Mouse (Mus musculus) kidney, embryonic 14.5 days (tissue): ENCODE measurements at regions not wholly inside any gene's neighbourhood (a gene's known extent, or its start where the extent isn't known, plus 50 kb on each side); places are given as distances from the start of the nearest gene placed in this dataset.

ENCODE experiments used
- ATAC-seq: fragments of 200-750 bp; cut with Nextera tagmentation; 2 replicates; pipeline ENCODE4 v1.8.0; 2017; ENCODE audit warnings: moderate number of reproducible peaks, mild to moderate bottlenecking, moderate TSS enrichment, moderate library complexity; ENCODE audit not compliant: low FRiP score, low TSS enrichment
- H3K27ac ChIP-seq: fragments of 300-500 bp; sonication (generic); 2 replicates; pipeline ENCODE4 v1.5.1; 2014; ENCODE audit warnings: low read depth, mild to moderate bottlenecking, low read length, moderate library complexity, mixed read lengths
- H3K27me3 ChIP-seq: fragments of 300-500 bp; sonication (generic); 2 replicates; pipeline ENCODE4 v1.6.1; 2014; ENCODE audit warnings: mild to moderate bottlenecking, low read length; ENCODE audit not compliant: control insufficient read depth, insufficient read depth
- H3K36me3 ChIP-seq: fragments of 300-500 bp; sonication (generic); 2 replicates; pipeline ENCODE4 v1.6.1; 2014; ENCODE audit warnings: low read length, mixed read lengths; ENCODE audit not compliant: control insufficient read depth, insufficient read depth
- H3K4me1 ChIP-seq: fragments of 300-500 bp; sonication (generic); 2 replicates; pipeline ENCODE4 v1.6.1; 2014; ENCODE audit warnings: low read length, mixed read lengths; ENCODE audit not compliant: control insufficient read depth, insufficient read depth
- H3K4me2 ChIP-seq: fragments of 300-500 bp; sonication (generic); replicated peaks from 2 replicates; pipeline ENCODE4 v1.6.1; 2014; ENCODE audit warnings: low read depth, mild to moderate bottlenecking, low read length
- H3K4me3 ChIP-seq: fragments of 300-500 bp; sonication (generic); 2 replicates; pipeline ENCODE4 v1.5.1; 2014; ENCODE audit warnings: mild to moderate bottlenecking, low read length
- H3K9ac ChIP-seq: fragments of 300-500 bp; sonication (generic); 2 replicates; pipeline ENCODE4 v1.6.1; 2014; ENCODE audit warnings: low read depth, mild to moderate bottlenecking, low read length, moderate library complexity
- H3K9me3 ChIP-seq: fragments of 300-500 bp; sonication (generic); 2 replicates; pipeline ENCODE4 v1.6.1; 2016; ENCODE audit warnings: low read length; ENCODE audit not compliant: control insufficient read depth
- WGBS: fragments of 180-500 bp; shearing (Covaris S2); extraction: QIAGEN DNeasy Blood & Tissue Kit; methylation state at CpG from one replicate; pipeline ENCODE4 v1.1.7; 2014; 5-methylcytosine and 5-hydroxymethylcytosine counted together

- Histone ChIP-seq H3K9ac (no peak overlapping the region), H3K27me3 (no peaks in the 10 kb centered on the region), H3K4me1 (no peaks in the 10 kb centered on the region), H3K4me3 (no peak overlapping the region), H3K27ac (no peak overlapping the region), H3K9me3 (no peaks in the 10 kb centered on the region), H3K4me2 (no peak overlapping the region), H3K36me3 (no peaks in the 10 kb centered on the region)
- no peak for ATAC-seq
- WGBS: 81% methylated on average over 1 of the region's 1 CpGs
These were observed 110.0 kb upstream of the Paip1 start for GRCm38 (mm10) chr13:119318358-119318757.

- no peak overlapping the region for H3K27ac ChIP-seq
- H3K4me2 ChIP-seq: no peak overlapping the region
- H3K4me3 ChIP-seq: no peak overlapping the region
- no peaks in the 10 kb centered on the region for H3K27me3 ChIP-seq
- no peaks in the 10 kb centered on the region for H3K9me3 ChIP-seq
- 89% methylated on average over 2 of the region's 2 CpGs for WGBS
- H3K4me1 ChIP-seq: no peaks in the 10 kb centered on the region
- H3K9ac ChIP-seq: no peak overlapping the region
- ATAC-seq: no peak
- H3K36me3 ChIP-seq: no peaks in the 10 kb centered on the region
These were observed 102.9 kb upstream of the Paip1 start for GRCm38 (mm10) chr13:119325510-119325909.

GRCm38 (mm10) chr13:119326877-119327625, 101.3 kb upstream of the Paip1 start:
- ATAC-seq: no peak
- Histone ChIP-seq H3K27ac (no peak overlapping the region), H3K9me3 (no peaks in the 10 kb centered on the region), H3K9ac (no peak overlapping the region), H3K4me1 (no peaks in the 10 kb centered on the region), H3K36me3 (no peaks in the 10 kb centered on the region), H3K4me3 (no peak overlapping the region), H3K27me3 (no peaks in the 10 kb centered on the region), H3K4me2 (no peak overlapping the region)
- 78% methylated on average over 5 of the region's 5 CpGs for WGBS

GRCm38 (mm10) chr13:119328731-119329130, 99.7 kb upstream of the Paip1 start:
- Histone ChIP-seq H3K27me3 (no peaks in the 10 kb centered on the region), H3K4me2 (no peak overlapping the region), H3K27ac (no peak overlapping the region), H3K36me3 (no peaks in the 10 kb centered on the region), H3K4me1 (no peaks in the 10 kb centered on the region), H3K4me3 (no peak overlapping the region), H3K9ac (no peak overlapping the region), H3K9me3 (no peaks in the 10 kb centered on the region)
- ATAC-seq: no peak
- 76% methylated on average over 4 of the region's 4 CpGs for WGBS

DNA sequence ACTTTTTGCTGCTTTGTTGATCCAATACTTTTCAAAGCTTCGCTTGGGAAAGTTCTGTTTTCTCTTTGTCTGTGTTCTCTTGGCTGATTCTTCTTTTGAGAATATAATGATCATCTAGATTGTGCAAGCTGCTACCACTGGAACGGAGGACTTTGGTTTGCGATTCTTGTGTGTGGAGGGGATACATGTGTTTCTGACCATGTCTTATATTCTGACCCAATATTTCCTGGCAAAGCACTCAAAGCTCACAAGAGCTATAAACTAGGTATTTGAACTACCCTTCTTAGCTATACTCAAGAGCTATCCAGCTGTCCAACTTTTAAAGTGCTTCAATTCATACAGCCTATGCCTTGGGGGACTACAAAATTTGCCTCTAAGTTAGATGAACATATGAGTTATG, 96.6 kb upstream of the Paip1 start:
- Histone ChIP-seq H3K9me3 (no peaks in the 10 kb centered on the region), H3K9ac (no peak overlapping the region), H3K4me2 (no peak overlapping the region), H3K36me3 (peaks cover 6% of the 10 kb centered on the region; the same call in 1 of the 2 replicates), H3K27me3 (no peaks in the 10 kb centered on the region), H3K4me3 (no peak overlapping the region), H3K4me1 (no peaks in the 10 kb centered on the region), H3K27ac (no peak overlapping the region)
- no peak for ATAC-seq
- WGBS: 95% methylated on average over 3 of the region's 3 CpGs

DNA sequence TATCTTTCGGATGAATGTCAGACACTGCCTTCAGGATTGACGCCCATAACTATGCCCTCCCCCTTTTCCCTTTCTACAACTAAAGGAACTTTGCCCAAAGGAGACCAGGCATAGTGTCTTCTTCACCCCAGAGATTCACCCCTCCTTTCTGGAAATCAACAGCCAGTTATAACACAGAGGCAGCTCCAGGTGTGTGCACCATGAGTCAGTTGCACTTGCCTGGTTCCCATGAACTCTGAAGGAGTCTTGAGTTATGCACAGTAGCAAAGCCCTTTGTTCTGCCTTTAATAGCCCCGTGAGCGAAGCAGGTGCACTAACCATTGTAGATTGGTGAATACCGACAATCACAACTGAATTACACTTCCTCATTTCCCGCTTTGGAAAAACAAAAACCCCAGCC, 94.5 kb upstream of the Paip1 start:
- Histone ChIP-seq H3K4me3 (no peak overlapping the region), H3K9ac (no peak overlapping the region), H3K36me3 (peaks cover 6% of the 10 kb centered on the region; the same call in 1 of the 2 replicates), H3K9me3 (no peaks in the 10 kb centered on the region), H3K27ac (no peak overlapping the region), H3K27me3 (no peaks in the 10 kb centered on the region), H3K4me2 (no peak overlapping the region), H3K4me1 (no peaks in the 10 kb centered on the region)
- 85% methylated on average over 6 of the region's 6 CpGs for WGBS
- no peak for ATAC-seq

- Histone ChIP-seq H3K27me3 (no peaks in the 10 kb centered on the region), H3K4me1 (no peaks in the 10 kb centered on the region)
- no peak for ATAC-seq
These were observed 90.5 kb upstream of the Paip1 start for GRCm38 (mm10) chr13:119337861-119338260.

GRCm38 (mm10) chr13:119339016-119339415, 89.4 kb upstream of the Paip1 start:
- peaks cover 8% of the 10 kb centered on the region; the same call in 1 of the 2 replicates for H3K36me3 ChIP-seq
- no peak for ATAC-seq
- no peak overlapping the region for H3K9ac ChIP-seq
- 66% methylated on average over 5 of the region's 5 CpGs for WGBS
- H3K4me2 ChIP-seq: no peak overlapping the region
- no peaks in the 10 kb centered on the region for H3K4me1 ChIP-seq
- no peaks in the 10 kb centered on the region for H3K9me3 ChIP-seq
- no peaks in the 10 kb centered on the region for H3K27me3 ChIP-seq
- H3K4me3 ChIP-seq: no peak overlapping the region
- H3K27ac ChIP-seq: no peak overlapping the region

More at GRCm38 (mm10) chr13:119337861-119338260, 90.5 kb upstream of the Paip1 start:
- Histone ChIP-seq H3K4me3 (no peak overlapping the region), H3K9me3 (no peaks in the 10 kb centered on the region), H3K36me3 (peaks cover 8% of the 10 kb centered on the region; the same call in 1 of the 2 replicates), H3K4me2 (no peak overlapping the region), H3K9ac (no peak overlapping the region), H3K27ac (no peak overlapping the region)
- WGBS: 94% methylated on average over 5 of the region's 5 CpGs

DNA sequence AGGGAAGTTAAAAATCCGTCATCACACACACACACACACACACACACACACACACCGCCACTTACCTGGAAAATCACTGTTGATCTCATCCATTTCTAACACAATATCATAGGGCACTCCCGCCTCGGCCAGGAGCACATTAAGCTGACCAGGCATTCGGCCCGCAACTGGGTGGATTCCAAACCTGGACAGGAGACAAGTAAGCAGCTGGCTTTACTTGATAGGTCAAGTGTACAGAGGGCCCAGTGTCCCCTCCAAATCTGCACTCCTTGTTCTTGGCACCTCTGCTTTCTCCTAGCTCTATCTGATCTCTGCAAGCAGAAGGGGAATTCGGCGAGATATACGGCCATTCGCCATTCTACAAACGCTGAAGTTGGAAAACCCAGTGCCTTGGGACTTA, 88.6 kb upstream of the Paip1 start:
- Histone ChIP-seq H3K4me1 (no peaks in the 10 kb centered on the region), H3K36me3 (peaks cover 8% of the 10 kb centered on the region; the same call in 1 of the 2 replicates), H3K4me3 (no peak overlapping the region), H3K4me2 (no peak overlapping the region), H3K27me3 (no peaks in the 10 kb centered on the region), H3K27ac (no peak overlapping the region), H3K9me3 (no peaks in the 10 kb centered on the region), H3K9ac (no peak overlapping the region)
- ATAC-seq: no peak
- 90% methylated on average over 11 of the region's 11 CpGs for WGBS
